Mouse (Mus musculus) stomach, postnatal 0 days (tissue): ENCODE data around the gene Tprg.

Experiments
- CTCF ChIP-seq: IDR thresholded peaks from 2 replicates; pipeline ENCODE4 v1.5.1; 2016; ENCODE audit warnings: antibody characterized with exemption, low read depth, mild to moderate bottlenecking, moderate library complexity
- EP300 ChIP-seq: optimal IDR thresholded peaks from 2 replicates; pipeline ENCODE3; 2016; ENCODE audit warnings: antibody characterized with exemption

- TF ChIP-seq EP300 (no peak), CTCF (no peak)
These were observed 91.1 kb downstream of the Tprg start for GRCm38 (mm10) chr16:25377695-25378094.
